Mouse (Mus musculus) liver, embryonic 14.5 days (tissue): Measurements from ENCODE around the gene Spata7.

Experiments
- CTCF ChIP-seq: IDR thresholded peaks from 2 replicates; pipeline ENCODE4 v1.5.1; 2016; ENCODE audit warnings: antibody characterized with exemption, low read depth, control low read depth
- EP300 ChIP-seq: IDR thresholded peaks from 2 replicates; pipeline ENCODE4 v1.6.1; 2016; ENCODE audit warnings: antibody characterized with exemption, low read depth

DNA sequence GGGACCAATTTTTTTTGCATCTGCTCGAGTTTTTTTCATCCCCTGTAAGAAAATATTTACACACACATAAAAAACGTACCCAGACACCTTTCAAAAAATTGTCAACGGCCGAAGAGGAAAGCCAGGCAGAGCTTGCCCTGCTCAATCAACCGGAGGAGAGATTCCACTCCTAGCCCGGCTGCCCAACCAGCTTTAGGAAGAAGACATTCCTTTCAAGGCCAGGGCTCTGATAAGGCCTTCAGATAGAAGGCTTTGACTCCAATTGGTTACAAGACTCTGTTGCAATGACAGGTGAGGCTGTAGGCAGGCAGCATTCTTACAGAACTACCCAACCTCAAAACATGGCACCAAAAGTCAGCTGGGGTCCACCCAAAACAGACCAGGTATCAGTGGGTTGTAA is 55.6 kb downstream of the Spata7 start:
- TF ChIP-seq CTCF: no peak
- TF ChIP-seq EP300: no peak
